Mouse (Mus musculus) hindbrain, embryonic 16.5 days (tissue): ENCODE measurements around the gene Ccnq. TPM values are rescaled to one million over a fixed set of nuclear protein-coding genes. Genes with fewer than 3 reads are reported as not detected.

Experiments
- ATAC-seq: fragments of 200-750 bp; cut with Nextera tagmentation; 2 replicates; pipeline ENCODE4 v1.8.0; 2017; ENCODE audit warnings: moderate TSS enrichment, moderate library complexity
- H3K27ac ChIP-seq: fragments of 300-500 bp; sonication (generic); 2 replicates; pipeline ENCODE4 v1.5.1; 2014; ENCODE audit warnings: low read depth, mild to moderate bottlenecking, control low read depth, low read length, moderate library complexity
- H3K27me3 ChIP-seq: fragments of 300-500 bp; sonication (generic); replicated peaks from 2 replicates; pipeline ENCODE4 v1.6.1; 2014; ENCODE audit warnings: low read length; ENCODE audit not compliant: control insufficient read depth, insufficient read depth
- H3K36me3 ChIP-seq: fragments of 300-500 bp; sonication (generic); 2 replicates; pipeline ENCODE4 v1.6.1; 2014; ENCODE audit warnings: mild to moderate bottlenecking, low read length, moderate library complexity, mixed read lengths; ENCODE audit not compliant: control insufficient read depth, insufficient read depth
- H3K4me1 ChIP-seq: fragments of 300-500 bp; sonication (generic); 2 replicates; pipeline ENCODE4 v1.6.1; 2014; ENCODE audit warnings: low read depth, low read length; ENCODE audit not compliant: control insufficient read depth, insufficient read depth
- H3K4me2 ChIP-seq: fragments of 300-500 bp; sonication (generic); 2 replicates; pipeline ENCODE4 v1.6.1; 2014; ENCODE audit warnings: mild to moderate bottlenecking, low read length, control low read depth, moderate library complexity
- H3K4me3 ChIP-seq: fragments of 300-500 bp; sonication (generic); 2 replicates; pipeline ENCODE4 v1.5.1; 2014; ENCODE audit warnings: mild to moderate bottlenecking, low read length, control low read depth, moderate library complexity
- H3K9ac ChIP-seq: fragments of 300-500 bp; sonication (generic); 2 replicates; pipeline ENCODE4 v1.6.1; 2014; ENCODE audit warnings: low read depth, mild to moderate bottlenecking, control low read depth, low read length, moderate library complexity
- H3K9me3 ChIP-seq: fragments of 300-500 bp; sonication (generic); 2 replicates; pipeline ENCODE4 v1.6.1; 2014; ENCODE audit warnings: mild to moderate bottlenecking, low read length, moderate library complexity; ENCODE audit not compliant: control insufficient read depth
- WGBS: fragments of 180-500 bp; shearing (Covaris S2); extraction: QIAGEN DNeasy Blood & Tissue Kit; methylation state at CpG from one replicate; pipeline ENCODE4 v1.1.7; 2014; 5-methylcytosine and 5-hydroxymethylcytosine counted together
- polyA plus RNA-seq: library from polyadenylated mRNA; unstranded; fragments of >200 nt; fragmentation: Nextera tagmentation; extraction: Ambion mirVana; gene quantifications from 2 replicates; pipeline ENCODE4 v1.2.1, GENCODE M21; 2015

Ccnq gene
- polyA plus RNA-seq: 29.0 and 29.6 TPM in 2 replicates

GRCm38 (mm10) chr11:78750885-78751842 lies at the start of gene Ccnq:
Gene Ccnq, minus strand, starts transcription at chr11:78751729.
- 9% methylated on average over 57 of the region's 59 CpGs for WGBS
- peak; percentile 95 for ATAC-seq

DNA sequence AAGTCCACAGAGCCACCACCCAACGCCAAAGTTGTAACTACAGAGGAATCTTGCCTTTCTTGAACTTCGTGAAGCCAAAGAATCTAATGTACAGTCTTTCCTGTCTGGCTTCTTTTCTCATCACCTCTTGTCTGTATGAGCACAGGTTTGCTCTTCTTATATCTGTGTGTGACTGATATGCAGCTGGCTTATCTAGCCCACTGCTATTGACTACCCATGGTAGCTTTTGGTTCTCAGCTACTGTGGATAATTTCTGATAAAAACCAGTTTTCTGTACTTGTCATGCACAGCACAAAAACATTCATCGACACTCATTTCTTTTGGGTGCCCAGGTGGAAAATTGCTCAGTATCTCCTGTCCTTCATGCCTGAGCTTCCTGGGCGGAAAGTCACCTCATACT lies 49.6 kb upstream of the Ccnq start:
- no peak for ATAC-seq
- Histone ChIP-seq H3K9me3 (no peaks in the 10 kb centered on the region), H3K4me3 (no peak overlapping the region), H3K4me2 (no peak overlapping the region), H3K27ac (no peak overlapping the region), H3K27me3 (no peaks in the 10 kb centered on the region), H3K4me1 (peaks cover 4% of the 10 kb centered on the region; the same call in 1 of the 2 replicates), H3K36me3 (no peaks in the 10 kb centered on the region), H3K9ac (no peak overlapping the region)
- 94% methylated on average over 4 of the region's 4 CpGs for WGBS

More at GRCm38 (mm10) chr11:78750885-78751842, at the start of gene Ccnq:
- H3K27me3 ChIP-seq: no peaks in the 10 kb centered on the region
- no peaks in the 10 kb centered on the region for H3K9me3 ChIP-seq
- H3K36me3 ChIP-seq: peaks cover 2% of the 10 kb centered on the region; the same call in 1 of the 2 replicates
- peak within 1 kb of the TSS; percentile 56 for H3K4me3 ChIP-seq
- H3K27ac ChIP-seq: peak within 1 kb of the TSS; percentile 84
- H3K4me1 ChIP-seq: peaks cover 2% of the 10 kb centered on the region; the same call in 1 of the 2 replicates
- H3K4me2 ChIP-seq: peak within 1 kb of the TSS; percentile 75
- H3K9ac ChIP-seq: peak within 1 kb of the TSS; percentile 70

DNA sequence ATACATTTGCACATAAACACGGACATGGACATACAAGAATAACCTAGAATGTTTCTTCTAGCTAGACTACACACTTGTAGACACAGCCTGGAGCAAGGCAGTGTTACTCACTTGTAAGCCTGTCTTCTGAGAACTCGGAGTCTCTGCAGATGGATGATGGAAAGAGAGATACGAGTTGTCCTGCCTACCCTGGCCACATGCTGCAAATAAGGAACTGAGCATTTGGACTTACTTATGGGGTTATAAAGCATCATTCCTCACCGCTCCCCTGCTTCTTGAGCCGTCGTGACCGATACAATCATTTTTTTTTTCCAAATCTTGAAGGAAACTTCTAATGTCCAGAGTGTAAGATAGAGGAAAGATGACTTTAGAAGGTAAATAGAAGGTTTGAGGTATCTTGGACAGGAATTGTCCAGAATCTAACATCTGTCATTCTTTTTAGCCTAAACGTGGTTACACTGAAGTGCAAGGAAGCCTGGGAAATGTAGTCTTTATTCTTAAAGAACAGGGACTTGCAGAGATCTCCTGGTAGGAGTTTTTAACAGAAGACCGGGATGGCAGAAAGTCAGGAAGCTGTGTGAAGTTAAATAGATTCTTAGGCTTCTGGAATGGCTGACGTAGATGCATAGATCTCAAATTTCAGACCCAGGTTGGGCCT lies 44.7 kb upstream of the Ccnq start:
- no peak overlapping the region for H3K4me3 ChIP-seq
- 84% methylated on average over 10 of the region's 10 CpGs for WGBS
- no peaks in the 10 kb centered on the region for H3K9me3 ChIP-seq
- no peaks in the 10 kb centered on the region for H3K36me3 ChIP-seq
- ATAC-seq: no peak
- no peak overlapping the region for H3K4me2 ChIP-seq
- no peaks in the 10 kb centered on the region for H3K27me3 ChIP-seq
- peaks cover 12% of the 10 kb centered on the region for H3K4me1 ChIP-seq
- no peak overlapping the region for H3K9ac ChIP-seq
- H3K27ac ChIP-seq: no peak overlapping the region

- Histone ChIP-seq H3K36me3 (no peaks in the 10 kb centered on the region), H3K4me1 (peaks cover 15% of the 10 kb centered on the region), H3K4me3 (no peak overlapping the region), H3K9me3 (no peaks in the 10 kb centered on the region), H3K27ac (no peak overlapping the region), H3K4me2 (no peak overlapping the region), H3K27me3 (no peaks in the 10 kb centered on the region), H3K9ac (no peak overlapping the region)
- 86% methylated on average over 11 of the region's 11 CpGs for WGBS
- ATAC-seq: no peak
These were observed 41.6 kb upstream of the Ccnq start for GRCm38 (mm10) chr11:78793116-78793515.

- no peaks in the 10 kb centered on the region for H3K36me3 ChIP-seq
- ATAC-seq: no peak
- peaks cover 15% of the 10 kb centered on the region for H3K4me1 ChIP-seq
- H3K27ac ChIP-seq: no peak overlapping the region
- no peaks in the 10 kb centered on the region for H3K27me3 ChIP-seq
- H3K4me3 ChIP-seq: no peak overlapping the region
- H3K4me2 ChIP-seq: peak overlapping the region; percentile 27
- WGBS: 16% methylated on average over 11 of the region's 11 CpGs
- H3K9ac ChIP-seq: no peak overlapping the region
- no peaks in the 10 kb centered on the region for H3K9me3 ChIP-seq
These were observed 40.9 kb upstream of the Ccnq start for GRCm38 (mm10) chr11:78792465-78792864.

GRCm38 (mm10) chr11:78792055-78792454 lies 40.5 kb upstream of the Ccnq start:
- no peak for ATAC-seq
- no peak overlapping the region for H3K4me3 ChIP-seq
- H3K4me2 ChIP-seq: peak overlapping the region; percentile 27
- no peaks in the 10 kb centered on the region for H3K36me3 ChIP-seq
- no peaks in the 10 kb centered on the region for H3K27me3 ChIP-seq
- no peaks in the 10 kb centered on the region for H3K9me3 ChIP-seq
- 0 out of 2 replicates have a peak overlapping the region, but pooled peaks have one; percentile 37 for H3K27ac ChIP-seq
- WGBS: 18% methylated on average over 5 of the region's 5 CpGs
- H3K4me1 ChIP-seq: peaks cover 15% of the 10 kb centered on the region
- peak overlapping the region; percentile 12; the same call in 1 of the 2 replicates for H3K9ac ChIP-seq

DNA sequence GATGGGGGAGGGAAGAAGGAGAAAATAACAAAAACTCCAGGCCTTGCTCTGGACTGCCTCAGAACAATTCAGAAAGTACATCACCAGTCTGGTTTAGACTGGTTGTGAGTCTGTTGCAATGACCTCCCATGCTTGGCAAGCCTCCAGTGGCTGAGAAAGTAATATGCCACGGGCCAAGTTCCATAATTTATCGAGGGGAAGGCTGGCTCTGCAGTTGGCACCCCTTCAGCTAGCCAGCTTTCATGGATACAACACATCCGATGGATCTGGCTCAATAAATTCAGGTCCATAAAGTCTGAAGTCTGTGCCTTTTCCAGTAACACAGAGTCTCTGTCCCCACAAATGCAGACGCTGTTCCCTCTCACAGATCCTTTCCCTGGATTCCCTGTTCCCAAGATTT lies 40.1 kb upstream of the Ccnq start:
- Histone ChIP-seq H3K4me2 (no peak overlapping the region; the same call in 1 of the 2 replicates), H3K9me3 (no peaks in the 10 kb centered on the region), H3K4me3 (no peak overlapping the region), H3K27ac (0 out of 2 replicates have a peak overlapping the region, but pooled peaks have one; percentile 37), H3K27me3 (no peaks in the 10 kb centered on the region), H3K9ac (peak overlapping the region; percentile 12; the same call in 1 of the 2 replicates), H3K4me1 (peaks cover 15% of the 10 kb centered on the region), H3K36me3 (no peaks in the 10 kb centered on the region)
- peak; percentile 54; the same call in 1 of the 2 replicates for ATAC-seq
- WGBS: 19% methylated on average over 4 of the region's 4 CpGs

- Histone ChIP-seq H3K27ac (no peak overlapping the region), H3K4me2 (no peak overlapping the region)
- no peak for ATAC-seq
These were observed 38.0 kb upstream of the Ccnq start for GRCm38 (mm10) chr11:78789370-78790060.

More at GRCm38 (mm10) chr11:78789370-78790060, 38.0 kb upstream of the Ccnq start:
- no peaks in the 10 kb centered on the region for H3K27me3 ChIP-seq
- 49% methylated on average over 11 of the region's 11 CpGs for WGBS
- no peaks in the 10 kb centered on the region for H3K36me3 ChIP-seq
- H3K4me1 ChIP-seq: peaks cover 15% of the 10 kb centered on the region
- no peaks in the 10 kb centered on the region for H3K9me3 ChIP-seq
- H3K4me3 ChIP-seq: no peak overlapping the region
- H3K9ac ChIP-seq: no peak overlapping the region
